Mouse (Mus musculus) erythroblast, embryonic 14.5 days (primary cell): Measurements from ENCODE around the gene Il10rb.

ENCODE experiments used
- GATA1 ChIP-seq: IDR thresholded peaks from 2 replicates; pipeline ENCODE4 v1.6.1; 2012; ENCODE audit warnings: low read length, inconsistent platforms, mixed read lengths
- TAL1 ChIP-seq: IDR thresholded peaks from 3 replicates; pipeline ENCODE4 v1.6.1; 2012; ENCODE audit warnings: low read length, inconsistent platforms, mixed read lengths

DNA sequence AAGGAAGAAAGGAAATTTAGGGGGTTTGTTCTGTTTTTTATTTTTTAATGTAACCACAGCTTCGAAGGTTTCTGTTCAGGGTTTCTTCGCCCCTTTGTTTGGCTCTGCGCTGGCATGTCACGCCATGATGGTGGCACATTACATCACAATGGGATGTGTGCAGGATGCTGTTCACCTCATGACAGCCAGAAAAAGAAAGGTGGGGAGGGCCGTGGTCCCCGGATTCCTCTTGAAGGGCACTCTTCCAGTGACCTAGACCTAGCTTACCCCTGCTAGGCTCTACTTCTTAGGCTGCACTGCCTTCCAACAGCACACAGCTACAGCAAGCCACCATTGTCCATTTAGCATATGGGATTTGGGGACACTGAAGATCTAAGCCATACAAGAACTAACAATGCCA lies 19.9 kb downstream of the Il10rb start:
- TF ChIP-seq GATA1 = no peak
- TF ChIP-seq TAL1 = no peak
